Mouse (Mus musculus) stomach, postnatal 0 days (tissue): ENCODE results near the gene Thap4. TPM values are rescaled to one million over a fixed set of nuclear protein-coding genes. Genes with fewer than 3 reads are reported as not detected.

ENCODE experiments used
- ATAC-seq: fragments of 200-750 bp; cut with Nextera tagmentation; 2 replicates; pipeline ENCODE4 v1.8.0; 2017; ENCODE audit not compliant: low FRiP score, low TSS enrichment
- DNase-seq: peaks from one replicate; pipeline ENCODE4 v3.0.0-alpha.2; 2016; ENCODE audit warnings: low spot score
- H3K27ac ChIP-seq: fragments of 300-500 bp; sonication (generic); replicated peaks from 2 replicates; pipeline ENCODE4 v1.5.1; 2014; ENCODE audit warnings: mild to moderate bottlenecking, control low read depth
- H3K27me3 ChIP-seq: fragments of 300-500 bp; sonication (generic); 2 replicates; pipeline ENCODE4 v1.6.1; 2014; ENCODE audit warnings: low read length; ENCODE audit not compliant: control insufficient read depth, insufficient read depth
- H3K36me3 ChIP-seq: fragments of 300-500 bp; sonication (generic); 2 replicates; pipeline ENCODE4 v1.6.1; 2014; ENCODE audit warnings: low read length, mixed read lengths; ENCODE audit not compliant: control insufficient read depth, insufficient read depth
- H3K4me1 ChIP-seq: fragments of 300-500 bp; sonication (generic); replicated peaks from 2 replicates; pipeline ENCODE4 v1.6.1; 2014; ENCODE audit warnings: antibody characterized with exemption; ENCODE audit not compliant: control insufficient read depth, insufficient read depth
- H3K4me2 ChIP-seq: fragments of 300-500 bp; sonication (generic); replicated peaks from 2 replicates; pipeline ENCODE4 v1.6.1; 2014; ENCODE audit warnings: low read depth, mild to moderate bottlenecking, control low read depth, moderate library complexity
- H3K4me3 ChIP-seq: fragments of 300-500 bp; sonication (generic); 2 replicates; pipeline ENCODE4 v1.5.1; 2014; ENCODE audit warnings: low read depth, low read length, control low read depth
- H3K9ac ChIP-seq: fragments of 300-500 bp; sonication (generic); 2 replicates; pipeline ENCODE4 v1.6.1; 2014; ENCODE audit warnings: mild to moderate bottlenecking, low read length, control low read depth, mixed read lengths
- H3K9me3 ChIP-seq: fragments of 300-500 bp; sonication (generic); 2 replicates; pipeline ENCODE4 v1.6.1; 2016; ENCODE audit warnings: low read length; ENCODE audit not compliant: control insufficient read depth
- CTCF ChIP-seq: IDR thresholded peaks from 2 replicates; pipeline ENCODE4 v1.5.1; 2016; ENCODE audit warnings: antibody characterized with exemption, low read depth, mild to moderate bottlenecking, moderate library complexity
- EP300 ChIP-seq: optimal IDR thresholded peaks from 2 replicates; pipeline ENCODE3; 2016; ENCODE audit warnings: antibody characterized with exemption
- WGBS: fragments of 180-500 bp; shearing (Covaris S2); extraction: QIAGEN DNeasy Blood & Tissue Kit; methylation state at CpG from one replicate; pipeline ENCODE4 v1.1.7; 2014; 5-methylcytosine and 5-hydroxymethylcytosine counted together
- polyA plus RNA-seq: library from polyadenylated mRNA; unstranded; fragments of >200 nt; fragmentation: Nextera tagmentation; extraction: Ambion mirVana; gene quantifications from 2 replicates; pipeline ENCODE4 v1.2.1, GENCODE M21; 2015

The Thap4 gene
- polyA plus RNA-seq, 1 experiment from 2014 or later, result 47.8 TPM

- WGBS, result under 1% methylated on average over 58 of the region's 59 CpGs
- Histone ChIP-seq H3K4me1 (0 out of 2 replicates have a peak, but pooled peaks cover 2% of the 10 kb centered on the region), H3K4me2 (peak overlapping the region; percentile 92), H3K9ac (peak overlapping the region; percentile 90), H3K36me3 (peaks cover 6% of the 10 kb centered on the region; the same call in 1 of the 2 replicates), H3K4me3 (peak overlapping the region; percentile 94), H3K9me3 (no peaks in the 10 kb centered on the region), H3K27ac (peak overlapping the region; percentile 92), H3K27me3 (no peaks in the 10 kb centered on the region)
- no peak for TF ChIP-seq CTCF
- no peak for TF ChIP-seq EP300
- DNase-seq (peak; percentile 54), ATAC-seq (peak; percentile 16)
These were observed 622 bp downstream of the Thap4 start for GRCm38 (mm10) chr1:93753911-93754572.

GRCm38 (mm10) chr1:93751290-93751689 is 3.4 kb downstream of the Thap4 start, which contains the start of gene Atg4b:
Gene Atg4b (plus strand): TSS chr1:93751500.
- Histone ChIP-seq H3K4me3 (no peak within 1 kb of the TSS), H3K9ac (no peak within 1 kb of the TSS), H3K9me3 (no peaks in the 10 kb centered on the region), H3K36me3 (peaks cover 6% of the 10 kb centered on the region; the same call in 1 of the 2 replicates), H3K27me3 (no peaks in the 10 kb centered on the region), H3K4me1 (0 out of 2 replicates have a peak, but pooled peaks cover 2% of the 10 kb centered on the region), H3K27ac (no peak within 1 kb of the TSS), H3K4me2 (no peak within 1 kb of the TSS)
- TF ChIP-seq CTCF (no peak), EP300 (no peak)
- ATAC-seq, result no peak
- no peak for DNase-seq
- WGBS, result 83% methylated on average over 6 of the region's 6 CpGs

DNA sequence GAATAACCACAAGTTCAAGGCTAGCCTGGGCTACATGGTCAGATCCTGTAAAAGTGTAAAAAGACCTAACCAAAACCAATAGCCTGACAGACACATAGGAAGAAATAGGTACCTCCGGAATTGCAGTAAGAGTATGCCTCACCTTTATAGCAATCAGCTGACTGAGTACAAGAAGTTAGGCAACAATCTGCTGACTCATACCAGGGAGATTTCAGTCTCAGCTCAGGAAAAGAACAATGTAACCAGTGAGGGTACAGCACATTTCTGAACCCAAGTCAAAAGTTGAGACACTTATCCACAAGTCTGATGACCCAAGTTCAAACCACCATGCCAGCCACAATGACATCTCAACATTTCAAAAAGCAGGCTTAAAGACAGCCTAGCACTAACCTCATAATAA is 6.1 kb downstream of the Thap4 start:
- H3K9me3 ChIP-seq, result no peaks in the 10 kb centered on the region
- no peak overlapping the region for H3K4me3 ChIP-seq
- no peak overlapping the region for H3K9ac ChIP-seq
- ATAC-seq (peak; percentile 55; the same call in 1 of the 2 replicates), DNase-seq (no peak)
- TF ChIP-seq EP300 (no peak), CTCF (no peak)
- no peaks in the 10 kb centered on the region for H3K27me3 ChIP-seq
- no peaks in the 10 kb centered on the region for H3K4me1 ChIP-seq
- H3K4me2 ChIP-seq, result no peak overlapping the region
- 71% methylated on average over 1 of the region's 1 CpGs for WGBS
- no peak overlapping the region for H3K27ac ChIP-seq
- peaks cover 6% of the 10 kb centered on the region; the same call in 1 of the 2 replicates for H3K36me3 ChIP-seq

GRCm38 (mm10) chr1:93746179-93746578 is 8.5 kb downstream of the Thap4 start:
- no peaks in the 10 kb centered on the region for H3K27me3 ChIP-seq
- DNase-seq, result no peak
- H3K9me3 ChIP-seq, result no peaks in the 10 kb centered on the region
- no peak for ATAC-seq
- no peak overlapping the region for H3K27ac ChIP-seq
- no peak overlapping the region for H3K9ac ChIP-seq
- peaks cover 6% of the 10 kb centered on the region; the same call in 1 of the 2 replicates for H3K36me3 ChIP-seq
- H3K4me3 ChIP-seq, result no peak overlapping the region
- TF ChIP-seq EP300 (no peak), CTCF (no peak)
- H3K4me2 ChIP-seq, result no peak overlapping the region
- WGBS, result 77% methylated on average over 5 of the region's 5 CpGs
- no peaks in the 10 kb centered on the region for H3K4me1 ChIP-seq

DNA sequence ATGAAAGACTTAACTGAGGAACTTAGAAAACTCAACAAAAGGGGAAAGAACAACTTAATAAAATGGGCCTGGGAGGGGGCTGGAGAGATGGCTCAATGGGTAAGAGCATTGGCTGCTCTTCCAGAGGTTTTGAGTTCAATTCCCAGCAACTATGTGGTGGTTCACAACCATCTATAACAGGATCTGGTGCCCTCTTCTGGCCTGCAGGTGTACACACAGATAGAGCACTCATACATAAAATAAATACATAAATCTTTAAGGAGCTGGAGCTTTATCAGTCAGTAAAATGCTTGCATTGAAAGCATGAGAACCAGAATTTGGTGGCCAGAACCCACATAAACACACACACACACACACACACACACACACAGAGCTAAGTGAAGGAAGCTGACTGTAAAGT is 11.8 kb downstream of the Thap4 start:
- Histone ChIP-seq H3K4me3 (no peak overlapping the region), H3K36me3 (no peaks in the 10 kb centered on the region), H3K27ac (no peak overlapping the region), H3K4me2 (no peak overlapping the region), H3K4me1 (no peaks in the 10 kb centered on the region), H3K27me3 (no peaks in the 10 kb centered on the region), H3K9ac (no peak overlapping the region), H3K9me3 (no peaks in the 10 kb centered on the region)
- ATAC-seq (no peak), DNase-seq (no peak)
- TF ChIP-seq CTCF (peak; percentile 52), EP300 (no peak)

- WGBS, result 63% methylated on average over 4 of the region's 4 CpGs
- no peak overlapping the region for H3K9ac ChIP-seq
- no peak overlapping the region for H3K4me2 ChIP-seq
- DNase-seq, result no peak
- TF ChIP-seq CTCF (no peak), EP300 (no peak)
- no peaks in the 10 kb centered on the region for H3K9me3 ChIP-seq
- no peaks in the 10 kb centered on the region for H3K27me3 ChIP-seq
- H3K27ac ChIP-seq, result no peak overlapping the region
- no peaks in the 10 kb centered on the region for H3K4me1 ChIP-seq
- H3K4me3 ChIP-seq, result no peak overlapping the region
- no peak for ATAC-seq
- no peaks in the 10 kb centered on the region for H3K36me3 ChIP-seq
These were observed 12.7 kb downstream of the Thap4 start for GRCm38 (mm10) chr1:93741987-93742386.
